Mouse (Mus musculus) cerebellum, adult 11-12 months (tissue): ENCODE results near the gene Mboat1.

ENCODE experiments used
- DNase-seq: peaks from one replicate; pipeline ENCODE4 v3.0.0; 2022

Gene Mboat1

DNA sequence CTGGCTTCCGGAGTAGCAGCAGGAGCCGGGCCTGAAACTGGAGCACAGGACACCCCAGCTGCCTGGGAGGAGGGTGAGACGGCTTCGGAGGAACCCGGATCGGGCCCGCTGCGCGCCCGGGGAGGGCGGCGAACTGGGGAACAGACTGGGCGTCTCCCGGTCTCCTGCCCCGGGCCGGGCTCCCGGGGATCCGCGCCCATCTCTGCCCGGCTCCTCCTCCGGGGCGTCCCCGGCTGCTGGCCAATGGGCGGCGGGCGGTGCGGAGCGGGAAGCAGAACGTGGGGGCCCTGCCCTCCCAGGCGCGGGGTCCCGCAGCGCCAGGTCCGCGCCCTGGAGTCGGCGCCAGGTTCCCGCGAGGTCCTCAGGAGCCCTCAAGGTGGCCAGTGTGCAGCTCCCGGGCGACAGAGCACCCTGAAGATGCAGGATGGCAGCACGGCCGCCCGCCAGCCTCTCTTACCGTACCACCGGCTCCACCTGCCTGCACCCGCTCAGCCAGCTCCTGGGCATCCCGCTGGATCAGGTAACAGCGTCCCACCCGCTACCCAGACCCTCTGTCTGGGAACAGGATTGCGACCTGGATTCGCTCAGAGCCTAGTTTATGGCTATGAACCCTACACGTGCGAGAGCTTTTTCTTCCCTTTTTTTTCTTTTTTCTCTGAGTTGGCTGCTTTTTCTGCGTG, at the start of gene Mboat1:
Mboat1 (plus strand) TSS at position 247 of the 680 bp plus-strand sequence.
- DNase-seq = peak; percentile 37

DNA sequence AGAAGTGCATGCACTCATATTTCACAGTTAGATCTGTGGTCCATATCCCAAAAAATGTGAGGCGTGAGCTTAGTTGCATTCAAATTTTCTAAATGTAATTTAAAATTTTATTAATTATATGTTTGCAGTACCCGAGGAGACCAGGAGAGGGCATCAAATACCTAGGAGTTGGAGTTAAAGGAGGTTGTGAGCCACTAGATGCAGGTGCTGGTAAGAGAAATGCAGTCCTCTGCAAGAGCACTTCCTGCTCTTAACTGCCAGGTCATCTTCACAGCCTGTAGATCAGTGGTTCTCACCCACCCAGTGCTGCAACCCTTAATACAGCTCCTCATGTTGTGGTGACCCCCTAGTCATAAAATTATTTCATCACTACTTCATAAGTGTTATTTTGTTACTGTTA, 43.2 kb upstream of the Mboat1 start:
- no peak for DNase-seq

DNA sequence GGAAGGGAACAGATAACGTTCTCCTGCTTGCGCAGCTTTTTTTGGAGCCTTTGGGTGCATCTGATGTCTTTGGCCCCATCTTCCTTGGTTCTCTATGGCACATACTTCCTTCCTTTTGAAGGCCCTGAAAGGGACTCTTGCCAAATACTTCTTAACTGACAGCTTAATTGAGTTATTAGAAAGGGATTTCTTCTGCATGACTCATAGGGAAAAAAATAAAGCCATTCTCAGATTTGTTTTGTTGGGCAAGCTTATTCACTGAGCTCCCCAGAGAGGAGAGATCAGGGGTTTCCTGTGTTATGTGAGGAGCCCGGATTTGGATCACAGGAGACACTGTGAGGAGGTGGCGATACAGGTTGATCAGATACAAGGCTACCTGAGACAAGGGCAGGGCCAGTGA, 40.4 kb upstream of the Mboat1 start:
- DNase-seq = no peak

DNA sequence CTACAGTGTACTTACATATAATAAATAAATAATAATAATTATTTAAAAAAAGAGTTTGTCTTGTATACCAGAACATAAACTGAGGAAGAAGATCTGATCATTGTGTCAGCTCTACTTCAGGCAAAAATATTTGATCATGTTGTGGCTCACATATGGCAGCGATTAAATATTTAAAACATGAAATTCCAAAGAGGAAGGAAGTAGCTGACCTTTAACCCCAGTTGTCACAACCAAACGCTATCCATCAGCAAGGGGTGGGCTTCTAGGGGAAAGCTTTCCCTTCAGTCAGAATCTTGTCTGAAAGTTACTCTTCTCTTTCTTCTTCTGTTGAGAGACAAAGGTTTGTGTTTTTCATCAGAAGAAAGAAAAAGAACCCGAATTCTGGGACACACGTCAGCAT, 39.8 kb upstream of the Mboat1 start:
- no peak for DNase-seq

DNA sequence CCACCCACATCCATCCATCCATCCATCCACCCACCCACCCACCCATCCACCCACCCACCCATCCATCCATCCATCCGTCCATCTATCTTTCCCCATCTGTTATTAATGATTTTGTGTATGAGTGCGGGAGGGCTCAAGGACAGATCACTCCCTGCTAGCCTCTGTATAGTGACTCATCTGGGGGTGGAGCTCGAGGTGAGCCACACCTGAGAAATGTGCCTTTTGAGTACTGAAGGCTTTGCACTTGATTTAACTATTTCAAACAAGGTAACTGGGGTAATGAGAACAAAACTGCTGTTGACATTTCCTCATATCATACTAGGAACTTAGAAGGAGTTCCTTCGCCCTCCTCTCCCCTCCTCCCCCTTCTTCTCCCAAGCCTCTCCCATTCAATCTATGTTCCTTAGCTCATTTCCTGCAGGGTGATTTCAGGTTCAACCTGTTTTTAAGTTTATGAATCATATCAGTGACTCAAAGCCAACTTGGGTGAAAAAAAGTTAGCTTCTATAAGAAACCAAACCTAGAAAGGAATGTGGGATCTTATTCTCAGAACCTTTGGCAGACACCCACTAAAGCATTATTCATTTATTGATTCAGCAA, 27.2 kb upstream of the Mboat1 start:
- no peak for DNase-seq

DNA sequence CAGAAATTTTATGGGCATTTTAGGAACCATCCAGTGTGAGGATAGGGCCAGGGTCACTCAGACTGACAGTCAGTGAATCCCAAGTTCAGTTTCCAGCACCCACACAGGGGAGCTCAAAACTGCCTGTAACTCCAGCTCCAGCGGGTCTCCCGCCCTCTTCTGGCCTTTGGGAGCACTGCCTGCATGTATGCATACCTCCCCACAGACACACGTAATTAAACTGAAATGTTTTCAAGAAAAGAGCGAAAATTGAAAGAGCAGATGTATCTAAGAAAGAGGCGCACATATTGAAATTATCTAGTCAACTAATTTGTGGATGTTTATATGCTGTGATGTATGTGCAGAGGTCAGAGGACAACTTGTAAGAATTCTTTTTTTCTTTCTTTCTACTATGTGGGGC, 20.5 kb upstream of the Mboat1 start:
- no peak for DNase-seq

DNA sequence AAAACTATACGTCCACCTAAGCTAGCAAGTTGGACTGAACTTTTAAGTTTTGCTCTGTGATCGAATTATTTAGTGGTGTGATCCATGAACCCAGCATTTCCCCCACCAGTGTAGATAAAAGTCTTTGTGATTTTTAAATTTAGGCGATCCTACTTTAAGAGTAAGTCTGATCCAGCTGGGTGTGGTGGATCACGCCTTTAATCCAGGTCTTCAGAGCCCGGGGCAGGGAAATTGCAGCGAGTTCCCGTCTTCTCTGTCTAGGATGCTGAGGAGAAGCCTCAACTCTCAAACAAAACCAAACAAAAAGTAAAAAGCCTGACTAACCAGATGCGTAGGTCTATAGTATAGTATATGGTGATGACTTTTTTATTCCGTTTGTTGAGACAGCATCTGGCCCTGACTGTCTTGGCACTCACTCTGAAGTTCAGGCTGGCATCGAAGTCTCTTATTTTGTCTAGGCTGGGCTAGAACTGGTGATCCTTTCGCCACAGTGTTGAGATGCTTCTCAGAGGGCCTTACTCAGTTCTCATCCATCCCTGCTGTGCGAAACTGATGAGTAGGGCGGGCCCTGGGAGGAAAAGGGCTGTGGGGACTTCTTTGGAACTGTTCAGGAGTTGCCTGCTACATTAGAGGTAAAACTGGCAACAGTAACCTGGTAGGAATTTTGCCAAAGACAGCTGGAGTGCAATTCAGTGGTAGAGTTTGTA, 787 bp downstream of the Mboat1 start:
- DNase-seq = peak; percentile 4

DNA sequence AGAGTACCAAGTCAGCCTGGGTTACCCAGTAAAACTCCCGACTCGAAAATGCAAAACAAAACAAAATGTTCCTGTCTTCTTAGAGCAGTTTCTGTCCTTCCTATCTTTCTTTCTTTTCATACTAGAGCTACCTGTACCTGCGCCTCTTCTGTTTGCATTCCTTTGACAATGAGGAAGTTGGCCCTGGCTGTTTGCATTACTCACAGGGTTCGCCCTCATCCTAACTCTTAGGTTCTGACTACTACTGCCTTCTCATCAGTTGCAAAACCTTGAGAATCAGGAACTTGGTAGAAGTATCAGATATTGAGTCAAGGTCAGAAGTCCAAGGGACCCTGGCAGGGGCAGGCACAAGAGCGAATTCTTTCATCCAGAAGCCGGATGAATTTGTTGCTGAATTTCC, 1.7 kb downstream of the Mboat1 start:
- DNase-seq = no peak

DNA sequence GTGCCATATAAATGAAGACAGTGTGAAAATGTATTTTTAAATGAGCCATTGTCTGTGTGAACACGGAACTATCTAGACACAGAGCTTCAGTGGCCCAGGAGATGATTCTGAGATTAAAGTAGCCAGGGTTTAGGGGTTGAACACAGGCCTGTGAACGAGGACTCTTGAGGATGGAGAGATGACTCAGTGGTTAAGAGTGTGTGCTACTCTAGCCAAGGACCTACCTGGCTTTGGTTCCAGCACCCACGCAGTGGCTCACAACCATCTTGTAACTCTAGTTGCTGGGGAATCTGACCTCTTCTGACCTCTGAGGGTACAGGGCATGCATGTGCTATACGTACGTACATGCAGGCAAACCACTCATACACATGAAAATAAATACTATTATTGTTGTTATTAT, 3.9 kb downstream of the Mboat1 start:
- DNase-seq = no peak

DNA sequence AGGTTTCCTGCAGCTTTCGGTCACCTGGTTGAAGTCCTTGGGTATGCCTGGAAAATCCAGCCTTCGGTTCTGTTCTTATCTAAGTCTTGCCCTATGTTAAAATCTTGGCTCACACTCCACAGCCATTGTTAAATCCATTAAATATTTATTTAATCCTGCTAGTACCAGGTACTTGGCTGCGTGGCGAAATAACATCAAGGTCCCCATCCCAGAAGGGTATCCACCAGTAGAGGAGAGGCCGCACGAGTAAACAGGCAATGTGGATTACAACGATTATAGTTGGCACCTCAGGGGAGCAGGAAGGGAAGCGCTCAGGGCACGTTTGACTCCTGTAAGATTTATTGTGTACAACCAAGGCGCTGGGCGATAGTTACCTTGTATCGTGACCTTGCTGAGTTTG, 4.4 kb downstream of the Mboat1 start:
- DNase-seq = no peak

DNA sequence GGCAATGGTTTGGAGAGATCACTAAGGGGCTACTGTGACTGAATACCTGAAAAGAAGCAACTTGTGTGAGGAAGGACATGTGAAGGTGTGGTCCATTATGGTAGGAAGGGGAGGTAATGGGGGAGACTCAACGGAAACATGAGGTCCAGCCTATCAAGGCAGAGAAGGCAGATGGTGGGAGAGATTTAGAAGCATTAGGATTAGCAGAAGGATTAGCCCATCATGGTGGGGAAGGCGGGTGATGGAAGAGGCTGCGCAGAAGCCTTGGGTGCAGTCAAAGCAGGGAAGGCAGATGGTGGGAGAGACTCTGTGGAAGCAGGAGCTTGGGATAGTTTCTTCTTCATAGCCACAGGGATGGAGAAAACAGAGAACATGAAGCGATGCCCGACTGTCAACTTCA, 5.7 kb downstream of the Mboat1 start:
- DNase-seq = no peak

DNA sequence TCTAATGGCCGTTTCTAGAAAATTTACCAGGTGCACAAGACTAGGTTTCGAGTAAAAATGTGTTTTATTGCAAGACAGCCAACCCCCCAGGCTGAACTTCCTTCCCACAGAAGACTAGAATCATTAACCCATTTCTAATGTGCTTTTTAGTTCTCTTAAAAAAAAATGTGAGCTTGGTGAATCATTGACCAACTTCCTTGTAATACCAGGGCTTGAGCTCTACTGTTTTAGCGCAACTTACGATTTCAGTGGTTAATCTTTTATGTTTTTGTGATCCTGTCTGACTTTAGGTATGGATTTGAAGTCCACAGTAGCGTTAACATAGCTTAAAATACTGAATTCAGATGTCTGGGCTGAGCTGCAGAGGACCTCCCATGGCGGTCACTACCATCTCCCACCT, 10.2 kb downstream of the Mboat1 start:
- no peak for DNase-seq

DNA sequence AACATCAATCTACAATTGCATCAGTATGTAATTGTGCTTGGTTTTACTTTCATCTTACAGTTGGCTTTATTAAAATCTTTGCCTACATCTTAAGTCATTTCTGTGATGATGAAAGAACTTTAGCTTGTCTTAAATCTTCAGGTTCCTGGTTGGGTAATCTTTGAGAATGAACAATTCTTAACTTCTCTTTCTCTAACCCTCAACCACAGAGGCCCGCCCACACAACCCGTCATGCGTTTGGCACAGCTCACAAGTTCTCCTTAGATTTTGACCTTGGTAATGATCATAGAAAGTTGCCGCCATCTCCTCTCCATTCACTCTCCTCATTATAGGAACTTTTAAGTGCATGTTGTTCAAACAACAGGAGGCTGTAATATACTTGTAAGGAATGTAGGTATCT, 18.0 kb downstream of the Mboat1 start:
- no peak for DNase-seq

DNA sequence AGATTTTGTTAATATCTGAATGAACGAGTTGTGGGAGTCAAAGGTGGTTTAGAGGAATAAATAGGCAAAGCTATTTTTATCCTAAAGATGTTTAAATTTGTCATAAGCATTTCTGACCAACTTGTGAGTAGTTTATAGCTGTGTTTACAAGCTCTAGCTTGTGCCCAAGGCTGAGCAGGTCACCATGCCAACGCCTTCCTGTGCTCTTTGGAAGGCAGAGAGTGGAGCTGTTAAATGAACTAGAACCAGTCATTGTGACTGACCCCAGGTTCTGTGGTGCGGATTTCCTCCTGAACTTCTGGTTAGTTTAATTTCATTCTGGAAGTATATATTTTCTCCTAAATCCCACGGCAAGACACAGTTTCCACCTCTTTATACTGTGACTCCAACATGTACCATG, 23.3 kb downstream of the Mboat1 start:
- no peak for DNase-seq

DNA sequence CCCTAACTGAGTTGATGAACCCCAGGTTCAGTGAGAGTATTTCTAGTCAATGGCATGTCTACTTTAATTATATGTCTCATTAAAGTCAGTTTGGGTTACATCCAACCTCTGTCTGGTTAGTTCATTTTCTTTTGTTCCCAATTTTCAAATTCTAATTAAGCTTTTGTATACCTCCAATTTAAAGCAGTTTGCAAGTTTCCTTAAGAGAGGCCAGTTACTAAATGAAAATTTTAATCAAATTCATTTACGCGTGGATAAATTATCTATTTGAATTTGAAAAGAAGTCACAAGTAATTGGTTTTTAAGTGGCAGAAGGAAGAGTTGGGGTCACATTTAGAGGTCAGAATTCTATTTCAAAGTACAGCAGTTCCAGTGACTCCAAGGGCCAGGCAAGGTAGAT, 27.2 kb downstream of the Mboat1 start:
- no peak for DNase-seq

DNA sequence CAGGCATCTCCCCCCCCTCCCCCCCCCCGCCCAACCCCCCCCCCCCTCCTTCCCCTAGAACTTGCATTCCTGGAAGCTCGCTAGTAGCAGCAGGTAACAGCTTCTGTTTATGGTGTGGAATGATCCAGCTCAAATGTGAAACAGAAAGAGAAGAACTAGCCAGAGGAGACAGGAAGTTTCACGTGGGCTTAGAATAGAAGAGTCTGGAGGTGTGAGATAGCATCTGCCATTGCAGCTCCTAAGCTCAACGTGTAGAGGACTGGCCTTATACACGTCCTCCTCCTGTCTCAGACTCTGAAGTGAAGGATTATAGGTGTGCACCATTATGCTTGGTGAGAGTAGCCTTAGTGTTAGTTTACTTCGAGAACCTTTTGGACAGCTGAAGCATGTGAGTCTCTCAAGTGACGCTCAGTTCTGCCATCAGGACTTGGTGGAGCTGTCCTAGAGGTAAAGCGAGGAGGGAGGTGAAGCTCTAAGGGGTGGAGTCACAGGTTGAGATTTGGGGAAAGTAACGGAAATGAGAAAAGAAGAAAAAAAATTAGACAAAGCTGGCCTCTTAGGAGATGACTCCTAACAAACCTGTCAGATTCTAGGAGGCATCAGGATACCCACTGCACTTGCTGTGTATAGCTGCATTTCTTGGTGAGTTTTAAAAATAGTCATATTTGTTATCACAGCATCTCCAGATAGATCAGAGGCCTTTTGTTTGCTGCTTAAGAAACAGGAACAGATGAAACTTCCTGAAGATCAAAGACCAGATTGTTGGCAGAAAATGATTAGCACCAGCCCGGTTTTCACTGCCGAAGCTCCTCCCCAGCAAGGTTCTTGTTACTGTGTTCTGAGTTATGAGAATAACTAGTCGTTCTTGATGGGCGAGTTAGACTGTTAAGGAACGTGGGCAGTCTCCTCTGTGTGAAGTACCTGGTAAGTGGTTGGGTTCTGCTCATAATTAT, 30.1 kb downstream of the Mboat1 start:
- no peak for DNase-seq

DNA sequence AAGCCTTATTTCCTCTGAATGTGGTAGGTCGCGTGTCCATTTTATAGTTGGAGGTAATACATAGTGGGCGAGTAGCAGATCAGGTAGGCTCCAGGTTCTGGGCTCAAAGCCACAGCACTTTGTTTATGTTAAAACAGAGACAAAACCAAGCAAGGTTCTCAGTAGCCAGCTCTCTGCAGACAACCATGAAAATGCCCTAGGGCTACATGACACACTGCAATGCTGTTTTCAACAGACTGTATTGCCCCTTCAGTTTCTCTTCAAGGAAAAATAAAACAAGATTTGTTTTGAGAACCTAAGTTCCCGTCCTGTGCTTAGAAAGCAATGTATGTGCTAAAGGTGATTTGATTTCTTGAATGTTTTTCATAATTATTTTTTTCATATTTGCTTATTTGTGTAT, 31.2 kb downstream of the Mboat1 start:
- DNase-seq = no peak

DNA sequence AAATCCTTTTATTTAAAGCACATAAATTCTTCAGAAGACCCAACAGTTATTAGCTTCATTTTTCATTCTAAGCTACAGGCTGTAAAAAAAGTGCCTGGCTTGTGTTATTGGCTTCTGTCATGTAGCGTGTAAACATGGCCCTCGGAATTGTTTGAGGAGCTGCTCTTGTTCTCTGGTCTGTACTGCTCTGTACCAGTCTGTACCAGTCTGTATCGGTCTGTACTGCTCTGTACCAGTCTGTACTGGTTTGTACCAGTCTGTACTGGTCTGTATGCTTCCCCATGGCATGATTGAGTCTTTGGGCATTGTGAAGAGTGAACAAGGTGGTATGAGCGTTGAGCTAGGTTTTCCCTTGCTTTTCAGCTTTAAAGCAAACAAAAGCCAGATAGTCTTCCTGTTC, 32.5 kb downstream of the Mboat1 start:
- DNase-seq = no peak

DNA sequence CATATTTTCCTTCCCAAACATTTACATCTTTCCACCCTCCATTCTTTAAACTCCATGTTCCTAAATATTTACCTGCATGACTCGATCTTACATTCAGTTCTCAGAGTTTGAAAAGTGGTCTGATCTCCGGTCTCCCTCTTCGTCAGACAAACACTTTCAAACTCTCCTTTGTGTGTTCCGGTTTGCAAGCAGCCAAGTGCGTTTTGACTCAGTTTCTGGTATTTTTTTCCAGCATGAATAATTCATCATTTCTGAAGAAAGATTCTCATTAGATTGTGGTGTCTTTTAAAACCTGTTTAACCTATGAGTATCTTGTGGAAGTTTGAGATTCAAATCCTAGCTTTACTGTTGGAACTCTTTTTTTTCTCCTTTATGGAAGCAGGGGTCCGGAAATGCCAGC, 33.8 kb downstream of the Mboat1 start:
- DNase-seq = no peak

DNA sequence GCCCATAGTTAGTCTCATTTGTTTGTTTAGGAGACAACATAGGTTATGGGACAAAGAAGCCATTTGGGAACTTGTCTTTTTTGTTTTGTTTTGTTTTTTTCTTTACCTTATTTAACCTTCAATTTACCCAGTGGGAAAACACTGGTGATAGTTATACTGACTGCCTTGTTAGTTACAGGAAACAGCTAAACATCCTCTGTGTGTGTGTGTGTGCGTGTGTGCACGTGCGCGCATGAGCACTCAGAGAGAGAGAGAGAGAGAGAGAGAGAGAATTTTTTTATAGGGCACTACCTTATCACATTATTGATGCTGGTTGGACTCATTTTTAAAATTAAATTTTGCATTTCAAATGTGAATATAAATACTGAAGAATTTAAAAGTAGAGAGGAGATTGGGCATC, 38.3 kb downstream of the Mboat1 start:
- DNase-seq = no peak

DNA sequence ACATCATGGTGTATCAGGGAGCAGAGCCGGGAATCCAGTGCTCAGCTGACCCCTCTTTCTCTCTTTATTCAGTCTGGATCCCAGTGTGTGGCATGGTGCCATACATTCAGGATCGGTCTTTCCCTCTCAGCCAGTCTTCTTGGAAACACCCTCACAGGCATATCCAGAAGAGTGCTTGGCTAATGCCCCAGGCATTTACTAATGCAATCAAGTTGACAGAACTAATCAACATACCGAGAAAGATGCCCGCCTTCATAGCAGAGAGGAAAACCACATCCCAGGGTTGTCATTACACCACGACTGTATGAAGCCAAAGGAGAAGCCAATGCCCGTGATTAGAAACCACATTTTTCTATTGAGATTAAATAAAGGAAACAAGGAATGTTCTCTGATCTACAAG, 41.1 kb downstream of the Mboat1 start:
- no peak for DNase-seq

DNA sequence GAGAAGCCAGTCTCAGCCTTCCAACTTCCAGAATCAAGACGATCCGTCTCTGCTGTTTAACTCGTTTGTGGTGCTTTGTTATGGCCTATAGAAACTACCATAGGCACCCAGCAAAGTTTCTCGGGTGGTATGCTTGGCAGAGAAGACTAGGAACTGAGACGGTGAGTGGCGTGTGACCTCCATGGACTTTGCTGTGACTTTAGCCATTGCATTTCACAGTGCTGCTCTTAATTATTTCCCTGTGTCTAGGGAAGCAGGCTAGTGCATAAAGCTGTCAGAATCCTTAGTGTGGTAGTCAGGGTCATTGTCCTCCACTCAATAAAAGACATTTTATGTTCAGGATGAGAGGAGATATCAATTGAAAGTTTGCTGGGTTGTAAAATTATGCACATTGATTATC, 49.3 kb downstream of the Mboat1 start:
- DNase-seq = no peak

DNA sequence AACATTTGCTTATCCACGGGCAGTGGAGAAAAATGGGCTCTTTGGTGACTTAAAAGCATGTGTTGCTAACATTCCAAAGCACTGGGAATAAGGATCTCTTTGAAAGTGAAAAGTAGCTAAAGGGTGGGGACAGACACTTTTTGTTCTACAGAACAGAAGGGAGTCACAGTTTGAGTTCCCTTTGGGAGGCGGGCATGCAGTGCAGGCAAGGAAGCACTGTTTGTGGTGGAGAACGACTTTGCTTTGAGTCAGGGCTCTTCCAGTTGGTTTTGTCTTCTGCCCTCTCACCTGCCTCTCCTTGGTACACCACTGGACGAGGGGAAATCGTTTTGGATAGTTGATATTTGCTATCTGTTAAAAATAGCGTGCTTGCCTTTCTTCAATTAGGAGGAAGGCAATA, 49.7 kb downstream of the Mboat1 start:
- no peak for DNase-seq
